Mouse (Mus musculus): ENCODE measurements around the gene Gm49027. TPM values are rescaled to one million over a fixed set of nuclear protein-coding genes. Genes with fewer than 3 reads are reported as not detected.
"Not testable (repeated sequence)": the region's sequence is repeated elsewhere in the genome, so short reads cannot be mapped to it uniquely, and the experiment has no call there.

Gm49027 gene
- polyA plus RNA-seq, 1 experiment from 2014 or later = not detected

DNA sequence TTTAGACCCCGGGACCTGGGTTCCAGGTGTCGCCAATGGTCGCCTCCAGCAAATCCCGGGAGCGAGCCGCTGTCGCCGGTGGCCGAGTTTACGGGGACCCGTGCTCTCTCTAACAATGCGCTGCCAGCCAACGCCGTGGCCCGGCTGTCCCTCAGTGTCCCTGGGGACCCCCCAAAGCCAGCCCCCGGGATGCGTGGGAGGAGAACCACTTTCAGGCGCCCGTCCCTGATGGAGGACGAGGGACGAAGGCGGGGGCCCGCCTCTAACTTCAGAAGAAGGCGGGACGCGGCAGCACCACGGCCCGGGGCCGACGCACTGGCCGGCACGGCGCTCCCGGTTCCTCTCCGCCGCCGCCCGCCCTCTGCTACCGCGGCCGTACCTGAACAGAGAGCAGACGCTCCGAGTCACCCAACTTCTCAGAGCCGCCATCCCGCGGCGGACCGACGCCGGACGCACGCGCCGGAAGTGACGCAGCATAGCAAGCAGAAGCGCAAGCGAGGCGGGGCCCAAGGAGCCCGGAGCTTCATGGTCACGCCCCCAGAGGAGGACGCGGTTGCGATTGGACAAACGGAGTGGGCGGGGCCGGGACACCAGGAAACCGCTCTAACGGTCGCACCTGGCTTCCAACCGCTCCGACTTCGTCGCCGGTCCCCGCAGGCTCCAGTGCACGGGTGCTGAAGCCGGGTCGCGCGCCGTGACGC, 1.4 kb downstream of the Gm49027 start, which contains the start of gene Diablo:
Gene Diablo (minus strand): TSS at position 485 of the 701 bp plus-strand sequence.
- peak within 1 kb of the TSS; percentile 96 for H3K4me3 ChIP-seq
- H3K27ac ChIP-seq = peak within 1 kb of the TSS; percentile 92
- peak; percentile 99 for DNase-seq (ENCODE audit: extremely low spot score, low spot score)
- no peaks in the 10 kb centered on the region for H3K9me3 ChIP-seq
- H3K27me3 ChIP-seq (ENCODE audit: poor library complexity, severe bottlenecking) = 0 out of 2 replicates have a peak, but pooled peaks cover 4% of the 10 kb centered on the region
- peaks cover 22% of the 10 kb centered on the region for H3K36me3 ChIP-seq (replicated peaks)
- H3K4me1 ChIP-seq = peaks cover 34% of the 10 kb centered on the region
- under 1% methylated on average over 82 of the region's 82 CpGs for WGBS

DNA sequence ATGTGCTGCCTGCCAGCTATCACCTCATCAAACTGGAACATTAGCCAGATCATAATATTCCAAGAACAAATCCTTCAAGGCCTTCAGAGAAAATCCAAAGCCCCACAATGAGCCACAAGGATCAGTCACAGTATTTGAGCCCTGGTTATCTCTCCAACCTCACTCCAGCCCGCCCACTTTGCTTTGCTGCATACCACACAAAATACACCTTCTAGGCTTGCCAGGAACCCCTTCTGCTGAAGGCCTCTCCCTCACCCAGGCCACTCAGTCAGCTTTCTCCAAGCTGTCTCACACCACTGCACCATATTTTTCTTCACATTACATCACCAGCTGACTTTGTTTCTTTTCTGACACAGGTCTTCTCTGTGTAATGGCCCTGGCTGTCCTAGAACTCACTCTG, 3.1 kb downstream of the Gm49027 start:
- Histone ChIP-seq H3K4me3 (0 out of 2 replicates have a peak overlapping the region, but pooled peaks have one; percentile 10), H3K27ac (no peak overlapping the region), H3K27me3 (ENCODE audit: poor library complexity, severe bottlenecking) (0 out of 2 replicates have a peak, but pooled peaks cover 4% of the 10 kb centered on the region), H3K9me3 (no peaks in the 10 kb centered on the region), H3K4me1 (peaks cover 34% of the 10 kb centered on the region), H3K36me3 (replicated peaks) (peaks cover 25% of the 10 kb centered on the region)
- DNase-seq (ENCODE audit: extremely low spot score, low spot score) = no peak
- WGBS = 80% methylated on average over 1 of the region's 1 CpGs

DNA sequence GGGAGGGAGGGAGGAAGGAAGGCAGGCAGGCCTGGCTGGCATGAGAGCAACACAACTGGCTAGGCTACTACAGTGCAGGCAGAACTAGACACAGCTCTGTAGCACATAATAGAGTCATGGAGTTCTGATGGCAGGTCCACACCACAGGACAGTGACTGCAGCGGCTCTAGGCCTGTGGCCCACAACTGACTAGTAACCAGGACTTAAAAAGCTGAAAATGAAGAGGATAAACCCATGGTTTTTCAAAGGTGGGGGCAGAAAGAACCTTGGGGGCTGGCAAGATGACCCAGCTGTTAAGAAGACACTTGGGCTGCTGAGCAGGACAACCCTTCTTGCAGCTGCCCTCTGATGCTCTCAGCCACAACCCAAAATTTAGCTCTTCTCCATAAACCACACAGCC, 3.7 kb downstream of the Gm49027 start:
- no peak overlapping the region for H3K27ac ChIP-seq
- WGBS = 91% methylated on average over 1 of the region's 1 CpGs
- H3K36me3 ChIP-seq (replicated peaks) = peaks cover 31% of the 10 kb centered on the region
- H3K9me3 ChIP-seq = no peaks in the 10 kb centered on the region
- no peak for DNase-seq (ENCODE audit: extremely low spot score, low spot score)
- H3K4me1 ChIP-seq = peaks cover 34% of the 10 kb centered on the region
- 0 out of 2 replicates have a peak, but pooled peaks cover 4% of the 10 kb centered on the region for H3K27me3 ChIP-seq (ENCODE audit: poor library complexity, severe bottlenecking)
- H3K4me3 ChIP-seq = no peak overlapping the region

DNA sequence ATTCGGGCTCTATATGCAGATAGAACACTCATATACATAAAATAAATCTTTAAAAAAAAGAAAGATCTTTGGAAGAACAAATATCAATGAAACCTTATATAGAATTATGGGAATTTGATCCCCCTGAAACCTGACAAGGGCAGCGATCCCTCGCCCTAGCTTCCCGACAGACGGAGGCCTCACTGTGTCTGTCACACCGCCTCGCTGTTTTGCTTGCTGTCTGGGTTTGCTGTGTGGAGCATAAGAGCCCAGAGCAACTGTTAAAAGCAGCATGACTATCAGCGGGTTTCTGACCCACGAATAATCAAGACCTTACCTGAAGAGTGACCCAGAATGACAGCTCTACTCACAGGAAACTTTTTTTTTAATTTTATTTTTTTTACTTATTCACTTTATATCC, 4.6 kb downstream of the Gm49027 start:
- WGBS = 88% methylated on average over 9 of the region's 9 CpGs

DNA sequence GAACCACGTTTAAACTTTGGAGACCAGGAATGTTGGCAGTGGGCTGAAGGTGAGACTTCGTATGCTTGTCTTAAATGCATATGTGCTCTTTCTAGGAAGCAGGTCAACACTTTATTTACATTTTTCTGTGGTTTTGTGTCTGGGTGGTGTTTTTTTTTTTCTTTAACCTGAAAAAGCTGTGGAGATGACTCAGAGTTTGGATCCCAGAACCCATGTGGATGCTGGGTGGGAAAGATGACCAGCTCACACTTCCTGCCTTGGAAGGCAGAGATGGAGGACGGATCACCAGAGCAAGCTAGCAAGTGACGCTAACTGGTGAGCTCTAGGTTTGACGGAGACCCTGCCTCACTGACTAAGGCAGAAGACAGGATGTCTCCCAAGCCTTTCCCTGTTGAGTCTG, 10.4 kb downstream of the Gm49027 start:
- WGBS = 90% methylated on average over 5 of the region's 5 CpGs
- no peak overlapping the region for H3K27ac ChIP-seq
- H3K9me3 ChIP-seq = no peaks in the 10 kb centered on the region
- no peak for DNase-seq (ENCODE audit: extremely low spot score, low spot score)
- peaks cover 10% of the 10 kb centered on the region for H3K27me3 ChIP-seq (ENCODE audit: poor library complexity, severe bottlenecking)
- H3K4me3 ChIP-seq = no peak overlapping the region
- no peaks in the 10 kb centered on the region for H3K4me1 ChIP-seq
- H3K36me3 ChIP-seq (replicated peaks) = peaks cover 87% of the 10 kb centered on the region

More for the DNA sequence above, 4.6 kb downstream of the Gm49027 start:
- Histone ChIP-seq H3K36me3 (replicated peaks) (peaks cover 40% of the 10 kb centered on the region), H3K4me3 (no peak overlapping the region), H3K4me1 (peaks cover 34% of the 10 kb centered on the region), H3K27me3 (ENCODE audit: poor library complexity, severe bottlenecking) (0 out of 2 replicates have a peak, but pooled peaks cover 4% of the 10 kb centered on the region), H3K9me3 (no peaks in the 10 kb centered on the region), H3K27ac (no peak overlapping the region)
- no peak for DNase-seq (ENCODE audit: extremely low spot score, low spot score)

DNA sequence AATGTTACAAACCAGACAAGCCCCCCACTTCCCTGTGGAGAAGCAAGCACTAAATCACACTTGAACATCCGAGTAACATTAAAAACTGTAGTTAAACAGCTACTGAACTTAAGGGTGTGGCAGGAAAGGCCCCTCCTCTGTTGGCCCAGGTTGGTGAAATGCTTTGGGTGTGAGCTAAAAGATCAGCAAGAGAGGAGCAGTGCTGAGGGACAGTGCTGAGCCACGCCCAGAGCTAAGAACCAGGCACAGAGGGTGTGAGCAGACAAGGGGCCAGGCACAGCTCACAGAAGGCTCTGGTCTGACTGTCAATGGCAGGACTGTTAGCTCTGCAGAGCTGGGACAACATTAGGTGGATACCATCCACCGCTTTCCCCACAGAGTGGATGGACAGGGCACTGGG, 13.2 kb downstream of the Gm49027 start:
- no peak overlapping the region for H3K27ac ChIP-seq
- peaks cover 23% of the 10 kb centered on the region for H3K4me1 ChIP-seq
- no peak overlapping the region for H3K4me3 ChIP-seq
- DNase-seq (ENCODE audit: extremely low spot score, low spot score) = no peak
- peaks cover 29% of the 10 kb centered on the region for H3K27me3 ChIP-seq (ENCODE audit: poor library complexity, severe bottlenecking)
- peaks cover 61% of the 10 kb centered on the region for H3K36me3 ChIP-seq (replicated peaks)
- H3K9me3 ChIP-seq = no peaks in the 10 kb centered on the region
- WGBS = 74% methylated on average over 3 of the region's 3 CpGs

DNA sequence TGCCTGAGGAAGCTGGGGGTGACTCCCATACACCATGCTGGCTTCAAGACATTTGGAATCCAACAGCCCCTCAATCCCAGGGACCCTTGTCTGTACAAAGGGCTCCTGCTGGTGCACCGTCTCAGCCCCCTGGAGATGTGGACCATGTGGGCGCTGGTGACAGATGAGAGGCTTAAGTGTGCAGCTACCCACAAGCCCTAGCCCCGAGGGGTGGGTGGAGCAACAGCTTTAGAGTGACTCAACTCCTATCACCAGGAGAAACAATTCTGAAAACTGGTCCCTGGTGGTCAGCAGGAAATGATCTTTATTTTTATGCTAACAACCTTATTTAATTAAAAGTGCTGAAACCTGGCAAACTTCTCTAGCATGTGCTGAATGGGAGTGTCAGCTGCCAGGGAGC, 13.9 kb downstream of the Gm49027 start:
- peaks cover 54% of the 10 kb centered on the region for H3K36me3 ChIP-seq (replicated peaks)
- not testable (repeated sequence) for H3K27ac ChIP-seq; H3K4me3 ChIP-seq; H3K9me3 ChIP-seq; DNase-seq (ENCODE audit: extremely low spot score, low spot score)
- peaks cover 36% of the 10 kb centered on the region for H3K27me3 ChIP-seq (ENCODE audit: poor library complexity, severe bottlenecking)
- H3K4me1 ChIP-seq = peaks cover 23% of the 10 kb centered on the region
- 86% methylated on average over 3 of the region's 3 CpGs for whole genome bisulfite sequencing

DNA sequence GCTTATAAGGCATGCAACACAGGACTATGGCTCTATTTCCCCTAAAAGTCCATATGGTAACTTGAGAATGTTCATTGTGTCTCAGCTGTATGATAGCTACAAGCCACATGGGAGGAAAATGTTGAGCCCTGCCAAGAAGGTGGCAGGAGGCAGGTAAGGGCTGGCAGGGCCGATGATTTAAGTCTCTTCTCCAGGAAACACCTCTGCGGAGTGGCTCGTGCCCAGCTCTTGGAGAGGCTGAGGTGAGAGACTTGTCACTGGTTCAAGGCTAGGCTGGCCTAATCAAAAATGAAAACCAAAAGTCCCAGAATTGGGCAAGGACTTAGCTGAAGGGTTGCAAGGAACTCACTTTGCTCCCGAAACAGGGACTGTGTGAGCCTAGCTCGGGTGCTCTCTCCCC, 15.1 kb downstream of the Gm49027 start, which contains the start of gene B3gnt4:
Gene B3gnt4 (plus strand): TSS at position 301 of the 400 bp plus-strand sequence.
- Histone ChIP-seq H3K36me3 (replicated peaks) (peaks cover 42% of the 10 kb centered on the region), H3K27me3 (ENCODE audit: poor library complexity, severe bottlenecking) (peaks cover 41% of the 10 kb centered on the region), H3K27ac (no peak within 1 kb of the TSS), H3K9me3 (no peaks in the 10 kb centered on the region), H3K4me1 (peaks cover 23% of the 10 kb centered on the region), H3K4me3 (peak within 1 kb of the TSS; percentile 66)
- no peak for DNase-seq (ENCODE audit: extremely low spot score, low spot score)
- 90% methylated on average over 5 of the region's 5 CpGs for WGBS

DNA sequence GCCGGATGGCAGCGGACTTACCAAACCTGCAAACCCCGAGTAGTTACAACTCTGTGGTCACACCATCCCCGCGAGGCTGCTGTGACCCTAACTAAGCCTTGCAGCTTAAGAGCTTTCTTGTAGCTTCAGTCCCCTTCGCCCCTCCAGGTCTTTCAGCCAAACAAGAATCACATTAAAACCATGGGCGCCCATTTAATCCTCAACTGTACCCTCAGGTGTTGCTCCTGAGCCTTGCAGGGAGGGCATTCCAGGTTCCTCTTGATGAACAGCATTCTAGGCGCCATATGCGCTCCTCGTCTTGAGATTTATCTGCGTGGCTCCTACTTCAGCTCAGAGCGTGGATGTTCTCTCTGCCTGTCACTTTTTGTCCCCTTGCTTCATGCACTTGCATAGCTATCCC, 16.4 kb downstream of the Gm49027 start:
- H3K27ac ChIP-seq = peak overlapping the region; percentile 85
- no peak for DNase-seq (ENCODE audit: extremely low spot score, low spot score)
- no peaks in the 10 kb centered on the region for H3K9me3 ChIP-seq
- WGBS = 8% methylated on average over 12 of the region's 12 CpGs
- peak overlapping the region; percentile 66 for H3K4me3 ChIP-seq
- H3K4me1 ChIP-seq = peaks cover 23% of the 10 kb centered on the region
- H3K36me3 ChIP-seq (replicated peaks) = peaks cover 29% of the 10 kb centered on the region
- H3K27me3 ChIP-seq (ENCODE audit: poor library complexity, severe bottlenecking) = peaks cover 45% of the 10 kb centered on the region

DNA sequence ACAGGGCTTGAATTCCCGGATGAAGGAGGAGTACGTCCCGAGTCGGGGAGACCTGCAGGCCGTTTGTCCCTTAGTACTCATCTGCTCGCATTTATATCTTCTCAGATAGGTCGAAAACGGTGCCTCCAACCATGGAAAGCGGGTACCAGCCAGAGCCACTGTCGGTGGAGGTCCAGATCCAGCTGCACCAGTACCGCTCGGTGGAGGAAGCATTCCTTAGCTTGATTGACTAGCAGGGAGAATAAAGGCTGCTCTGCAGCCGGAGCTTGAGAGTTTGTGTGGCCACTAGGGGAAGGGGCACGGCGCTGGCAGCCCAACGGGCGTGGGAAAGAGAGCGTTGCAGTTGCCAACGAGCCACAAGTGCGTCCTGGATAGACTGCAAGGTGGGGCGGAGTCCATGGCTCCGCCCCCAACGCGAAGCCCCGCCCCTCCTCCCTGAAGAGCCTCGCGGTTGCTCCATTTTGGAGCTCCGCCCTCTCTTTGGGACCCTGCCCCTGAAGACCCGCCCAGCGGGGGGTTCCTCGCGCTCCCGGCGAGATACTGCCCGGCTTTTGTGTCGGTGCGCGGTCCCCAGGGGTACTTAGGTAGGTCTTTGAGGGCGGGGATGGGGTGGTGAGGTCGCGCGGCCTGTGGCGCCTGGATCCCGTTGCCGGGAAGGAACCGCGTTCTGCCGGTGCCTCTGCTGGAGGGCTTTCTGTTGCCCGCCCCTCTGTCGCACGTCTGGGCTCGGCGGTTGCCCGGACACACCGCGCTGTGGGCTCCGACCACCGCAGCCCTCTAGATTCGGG, 17.2 kb downstream of the Gm49027 start:
- WGBS = under 1% methylated on average over 58 of the region's 59 CpGs
- Histone ChIP-seq H3K27ac (peak overlapping the region; percentile 85), H3K4me1 (peaks cover 26% of the 10 kb centered on the region), H3K9me3 (no peaks in the 10 kb centered on the region), H3K4me3 (peak overlapping the region; percentile 66), H3K36me3 (replicated peaks) (peaks cover 28% of the 10 kb centered on the region), H3K27me3 (ENCODE audit: poor library complexity, severe bottlenecking) (peaks cover 45% of the 10 kb centered on the region)
- DNase-seq (ENCODE audit: extremely low spot score, low spot score) = peak; percentile 90

DNA sequence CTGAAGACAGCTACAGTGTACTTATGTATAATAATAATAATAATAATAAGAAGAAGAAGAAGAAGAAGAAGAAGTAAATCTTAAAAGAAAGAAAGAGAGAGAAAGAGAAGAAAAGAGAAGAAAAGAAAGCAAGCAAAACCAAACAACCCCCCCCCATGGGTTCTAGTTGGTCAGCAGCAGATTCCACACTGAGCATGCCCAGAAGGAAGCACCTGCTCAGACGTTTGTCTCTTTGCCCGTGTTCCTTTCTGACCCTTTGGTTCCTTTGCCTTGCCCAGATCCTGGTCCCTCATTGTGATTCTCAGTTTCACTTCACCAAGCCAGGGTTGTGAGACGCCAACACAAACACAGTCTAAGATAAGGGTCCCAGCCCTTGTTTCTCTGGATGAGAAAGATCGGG, 23.3 kb downstream of the Gm49027 start:
- H3K27me3 ChIP-seq (ENCODE audit: poor library complexity, severe bottlenecking) = peaks cover 32% of the 10 kb centered on the region
- 87% methylated on average over 4 of the region's 4 CpGs for WGBS
- peaks cover 17% of the 10 kb centered on the region for H3K4me1 ChIP-seq
- H3K27ac ChIP-seq = no peak overlapping the region
- no peaks in the 10 kb centered on the region for H3K36me3 ChIP-seq (replicated peaks)
- H3K9me3 ChIP-seq = no peaks in the 10 kb centered on the region
- no peak for DNase-seq (ENCODE audit: extremely low spot score, low spot score)
- H3K4me3 ChIP-seq = no peak overlapping the region

DNA sequence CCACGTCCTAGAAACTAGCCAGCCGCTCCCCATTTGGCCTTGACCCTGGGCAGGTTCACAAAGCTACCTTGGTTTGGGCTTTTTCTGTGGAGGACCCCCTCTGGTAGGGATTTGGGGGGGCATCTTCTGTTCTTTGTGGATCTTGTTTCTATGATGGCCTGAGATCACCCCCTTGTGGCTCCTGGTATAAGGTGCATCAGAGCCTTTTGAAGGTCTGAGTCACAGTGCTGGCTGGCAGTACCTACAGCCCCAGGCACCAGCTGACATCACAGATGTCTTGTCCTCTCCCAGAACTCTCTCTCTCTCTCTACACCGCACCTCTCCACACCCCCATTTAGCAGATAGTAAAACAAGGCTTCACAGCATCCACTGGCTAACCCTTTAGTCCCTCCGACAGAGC, 25.6 kb downstream of the Gm49027 start:
- no peak for DNase-seq (ENCODE audit: extremely low spot score, low spot score)
- H3K27me3 ChIP-seq (ENCODE audit: poor library complexity, severe bottlenecking) = peaks cover 23% of the 10 kb centered on the region; the same call in 1 of the 2 replicates
- 50% methylated on average over 4 of the region's 4 CpGs for WGBS
- no peaks in the 10 kb centered on the region for H3K36me3 ChIP-seq (replicated peaks)
- no peak overlapping the region for H3K27ac ChIP-seq
- H3K4me1 ChIP-seq = peaks cover 23% of the 10 kb centered on the region
- no peak overlapping the region for H3K4me3 ChIP-seq
- H3K9me3 ChIP-seq = no peaks in the 10 kb centered on the region

DNA sequence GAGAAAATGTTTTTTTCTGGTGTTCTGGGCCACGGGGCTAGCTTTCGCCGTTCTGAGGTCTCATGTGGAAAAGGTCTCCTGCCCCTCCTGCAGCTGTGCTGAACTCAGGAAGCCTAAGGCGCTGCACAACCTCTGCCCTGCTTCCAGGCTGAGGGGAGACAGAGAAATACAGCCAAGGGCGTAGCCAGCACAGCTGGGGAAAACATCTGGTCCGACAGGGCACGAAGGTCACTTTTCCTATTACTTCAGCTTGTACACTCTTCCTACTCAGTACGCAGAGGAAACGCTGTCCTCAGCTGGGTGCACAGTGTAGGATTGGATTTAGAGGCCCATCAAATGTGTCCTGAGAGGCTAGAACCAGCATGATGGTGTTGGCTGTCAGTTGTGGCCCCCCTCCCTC, 35.4 kb downstream of the Gm49027 start:
- Histone ChIP-seq H3K27me3 (ENCODE audit: poor library complexity, severe bottlenecking) (peaks cover 3% of the 10 kb centered on the region; the same call in 1 of the 2 replicates), H3K4me1 (peaks cover 14% of the 10 kb centered on the region), H3K36me3 (replicated peaks) (no peaks in the 10 kb centered on the region), H3K27ac (no peak overlapping the region), H3K9me3 (no peaks in the 10 kb centered on the region), H3K4me3 (no peak overlapping the region)
- no peak for DNase-seq (ENCODE audit: extremely low spot score, low spot score)
- 55% methylated on average over 9 of the region's 9 CpGs for WGBS
